Mouse (Mus musculus): ENCODE results near the gene Srpx2. TPM values are rescaled to one million over a fixed set of nuclear protein-coding genes. Genes with fewer than 3 reads are reported as not detected.

Gene Srpx2
- 3.3 and 4.1 TPM in 2 replicates for polyA plus RNA-seq (2016; fragmentation: Nextera tagmentation; extraction: Ambion mirVana)

DNA sequence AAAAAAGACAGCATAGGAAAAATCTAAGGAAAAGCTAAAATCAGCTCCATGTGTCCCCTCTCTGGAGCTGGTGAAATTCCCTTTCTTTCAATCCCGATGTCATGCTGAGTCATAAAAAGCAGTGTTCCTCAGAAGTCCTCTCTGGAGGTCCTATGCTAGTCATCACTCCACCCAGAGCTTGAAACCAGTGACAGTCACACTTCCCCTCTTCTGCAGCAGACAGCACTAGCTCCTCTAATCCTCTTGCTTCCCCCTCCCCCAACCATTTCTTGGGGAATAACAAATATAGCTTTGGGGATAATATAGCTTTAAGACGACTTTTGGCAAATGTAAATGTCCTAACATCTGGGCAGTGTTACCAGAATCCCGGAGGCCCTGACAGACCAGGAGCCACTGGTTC lies at the start of gene Srpx2:
TSS of gene Srpx2 (plus strand) at position 166 of the 400 bp plus-strand sequence.
- Histone ChIP-seq H3K9me3 (replicated peaks) (no peaks in the 10 kb centered on the region), H3K27ac (ENCODE audit: poor library complexity, severe bottlenecking) (peak within 1 kb of the TSS; percentile 27; the same call in 1 of the 2 replicates), H3K4me3 (no peak within 1 kb of the TSS), H3K27me3 (replicated peaks) (no peaks in the 10 kb centered on the region), H3K9ac (no peak within 1 kb of the TSS), H3K4me1 (replicated peaks) (peaks cover 9% of the 10 kb centered on the region; the same call in 1 of the 2 replicates), H3K36me3 (no peaks in the 10 kb centered on the region), H3K4me2 (0 out of 2 replicates have a peak within 1 kb of the TSS, but pooled peaks have one; percentile 16)
- 25% methylated on average over 3 of the region's 3 CpGs for WGBS
- ATAC-seq (ENCODE audit: insufficient number of reproducible peaks, low FRiP score), result no peak

DNA sequence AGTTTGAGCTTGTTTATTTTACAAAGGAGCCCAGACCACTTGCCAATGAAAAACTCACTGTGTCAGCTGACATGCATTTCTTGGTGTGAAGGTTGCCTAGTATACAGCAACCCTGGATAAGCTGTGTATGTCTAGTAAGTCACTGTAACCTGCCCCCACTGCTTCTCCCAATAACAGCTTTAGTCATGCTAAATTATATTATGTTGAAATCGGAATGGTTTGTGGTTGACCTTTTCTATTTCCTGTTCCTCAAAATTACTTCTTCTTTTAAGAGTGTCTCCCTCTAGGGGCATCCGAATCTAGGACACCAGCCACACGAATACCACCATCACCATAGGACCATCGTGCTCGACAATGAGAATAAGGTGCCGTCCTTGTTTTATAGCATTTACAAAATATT lies 38.5 kb upstream of the Srpx2 start:
- H3K4me3 ChIP-seq, result no peak overlapping the region
- no peak overlapping the region for H3K9ac ChIP-seq
- H3K4me2 ChIP-seq, result no peak overlapping the region
- no peaks in the 10 kb centered on the region for H3K36me3 ChIP-seq
- H3K4me1 ChIP-seq (replicated peaks), result no peaks in the 10 kb centered on the region
- H3K9me3 ChIP-seq (replicated peaks), result no peaks in the 10 kb centered on the region
- no peaks in the 10 kb centered on the region for H3K27me3 ChIP-seq (replicated peaks)
- ATAC-seq (ENCODE audit: insufficient number of reproducible peaks, low FRiP score), result no peak
- no peak overlapping the region for H3K27ac ChIP-seq (ENCODE audit: poor library complexity, severe bottlenecking)
- 76% methylated on average over 6 of the region's 6 CpGs for WGBS

DNA sequence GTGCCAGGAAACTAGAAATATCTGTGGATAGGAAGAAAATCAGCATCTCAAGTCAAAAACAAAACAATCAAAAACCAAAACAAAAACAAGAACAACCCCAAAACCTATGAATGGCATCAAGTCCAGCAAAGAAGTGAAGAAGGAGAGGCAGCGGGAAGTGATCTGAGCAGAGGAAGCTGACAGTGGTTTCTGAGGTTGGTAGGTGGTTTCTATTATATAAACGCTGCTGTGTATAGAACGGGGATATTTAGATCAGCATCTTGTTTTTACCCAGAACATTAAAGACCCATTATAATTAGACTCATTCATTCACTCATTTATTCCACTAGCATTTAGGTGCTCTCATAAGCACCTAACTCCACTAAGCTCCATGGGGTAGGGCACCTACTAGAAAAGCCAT lies 20.9 kb upstream of the Srpx2 start:
- H3K27me3 ChIP-seq (replicated peaks), result no peaks in the 10 kb centered on the region
- no peaks in the 10 kb centered on the region for H3K4me1 ChIP-seq (replicated peaks)
- no peak overlapping the region for H3K4me2 ChIP-seq
- H3K27ac ChIP-seq (ENCODE audit: poor library complexity, severe bottlenecking), result no peak overlapping the region
- no peak for ATAC-seq (ENCODE audit: insufficient number of reproducible peaks, low FRiP score)
- peaks cover 12% of the 10 kb centered on the region for H3K36me3 ChIP-seq
- H3K9ac ChIP-seq, result no peak overlapping the region
- no peaks in the 10 kb centered on the region for H3K9me3 ChIP-seq (replicated peaks)
- no peak overlapping the region for H3K4me3 ChIP-seq
- 87% methylated on average over 3 of the region's 3 CpGs for WGBS

DNA sequence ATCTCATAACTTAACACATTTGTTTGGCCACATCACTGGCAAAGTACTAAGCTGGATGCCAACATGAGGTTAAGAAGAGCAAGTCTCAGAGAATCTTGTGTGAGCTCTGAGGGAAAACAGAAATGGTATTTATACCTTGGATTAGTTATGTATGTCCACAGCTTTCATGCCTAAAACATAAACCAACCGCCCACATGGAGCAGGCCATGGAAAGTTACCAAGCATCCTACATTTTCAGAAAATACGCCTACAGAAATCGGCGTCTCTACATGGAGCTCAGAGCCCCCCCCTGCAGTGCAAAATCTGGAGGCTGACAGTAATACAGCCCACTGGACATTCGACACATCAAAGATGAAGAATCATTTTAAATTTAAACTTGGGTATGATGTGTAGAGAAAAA lies 20.1 kb upstream of the Srpx2 start:
- Histone ChIP-seq H3K4me2 (no peak overlapping the region), H3K36me3 (peaks cover 12% of the 10 kb centered on the region), H3K27ac (ENCODE audit: poor library complexity, severe bottlenecking) (no peak overlapping the region), H3K9ac (no peak overlapping the region), H3K9me3 (replicated peaks) (no peaks in the 10 kb centered on the region), H3K4me1 (replicated peaks) (no peaks in the 10 kb centered on the region), H3K27me3 (replicated peaks) (no peaks in the 10 kb centered on the region), H3K4me3 (no peak overlapping the region)
- 86% methylated on average over 5 of the region's 5 CpGs for WGBS
- ATAC-seq (ENCODE audit: insufficient number of reproducible peaks, low FRiP score), result no peak

DNA sequence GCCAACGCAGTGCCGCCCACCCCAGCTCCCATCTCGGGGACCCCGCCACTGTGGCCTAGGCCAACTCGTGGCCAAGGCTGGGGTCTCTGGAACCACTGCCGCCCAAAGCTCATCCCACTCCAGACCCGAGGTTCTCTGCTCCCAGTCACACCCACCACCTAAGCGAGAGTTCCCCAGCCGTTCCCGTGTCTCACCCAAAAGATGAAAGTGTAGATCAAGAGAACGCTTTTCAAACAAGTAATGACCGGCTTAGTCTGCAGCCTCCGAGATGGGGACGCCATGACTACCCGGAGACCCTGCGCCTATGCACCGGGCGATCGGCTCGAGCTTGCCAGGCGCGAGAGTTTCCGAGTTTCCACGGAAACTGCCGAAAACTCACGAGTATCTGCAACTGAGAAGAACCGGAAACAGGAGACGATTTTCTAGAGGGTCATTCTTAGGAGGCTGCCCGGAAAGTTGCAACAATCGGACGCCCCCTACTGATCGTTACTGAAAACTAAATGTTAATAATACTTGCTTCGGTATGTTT lies 10.1 kb upstream of the Srpx2 start, which contains the start of gene Tspan6:
TSS of gene Tspan6 (minus strand) at position 416 of the 529 bp plus-strand sequence.
- Histone ChIP-seq H3K27ac (ENCODE audit: poor library complexity, severe bottlenecking) (peak within 1 kb of the TSS; percentile 64; the same call in 1 of the 2 replicates), H3K27me3 (replicated peaks) (no peaks in the 10 kb centered on the region), H3K4me1 (replicated peaks) (0 out of 2 replicates have a peak, but pooled peaks cover 3% of the 10 kb centered on the region), H3K36me3 (peaks cover 6% of the 10 kb centered on the region; the same call in 1 of the 2 replicates), H3K9ac (peak within 1 kb of the TSS; percentile 85), H3K4me3 (peak within 1 kb of the TSS; percentile 65), H3K9me3 (replicated peaks) (no peaks in the 10 kb centered on the region), H3K4me2 (peak within 1 kb of the TSS; percentile 71)
- WGBS, result 22% methylated on average over 33 of the region's 33 CpGs
- ATAC-seq (ENCODE audit: insufficient number of reproducible peaks, low FRiP score), result peak; percentile 67

DNA sequence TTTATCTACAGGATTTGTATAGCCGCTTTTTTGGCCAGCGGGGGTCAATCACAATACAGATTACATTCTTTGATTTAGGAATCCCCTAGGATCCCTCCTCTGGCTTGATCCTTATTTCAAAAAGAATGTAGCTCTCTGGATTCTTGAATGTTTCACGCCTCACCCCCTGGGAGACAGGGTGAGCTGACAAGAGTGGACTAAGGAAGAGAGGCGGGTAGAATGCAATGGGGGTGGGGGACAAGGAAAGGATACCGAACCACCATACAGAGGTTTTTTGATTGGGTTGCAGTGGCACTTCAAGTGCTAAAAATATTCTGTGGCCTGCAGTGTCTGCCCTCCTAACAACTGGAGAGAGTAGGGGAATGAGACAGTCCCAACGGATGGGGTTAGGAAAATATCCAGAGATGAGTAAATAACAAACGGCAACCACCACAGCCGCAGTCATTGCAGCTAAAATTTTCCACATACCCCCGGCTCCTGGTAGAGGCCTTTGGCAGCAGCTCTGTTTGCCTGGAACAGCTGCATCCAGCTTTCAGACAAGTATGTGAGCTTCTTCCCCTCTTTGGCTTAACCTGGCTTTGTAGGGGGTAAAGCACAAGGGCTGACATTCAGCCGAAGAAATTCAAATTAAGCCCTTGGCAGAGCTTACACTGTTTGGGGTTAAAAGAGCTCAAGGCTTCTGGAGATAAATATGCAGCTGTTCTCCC lies 3.3 kb downstream of the Srpx2 start:
- Histone ChIP-seq H3K9ac (no peak overlapping the region), H3K9me3 (replicated peaks) (no peaks in the 10 kb centered on the region), H3K4me2 (peak overlapping the region; percentile 24), H3K36me3 (no peaks in the 10 kb centered on the region), H3K4me3 (no peak overlapping the region), H3K27me3 (replicated peaks) (no peaks in the 10 kb centered on the region), H3K4me1 (replicated peaks) (peaks cover 18% of the 10 kb centered on the region), H3K27ac (ENCODE audit: poor library complexity, severe bottlenecking) (peak overlapping the region; percentile 68)
- 18% methylated on average over 10 of the region's 10 CpGs for WGBS
- no peak for ATAC-seq (ENCODE audit: insufficient number of reproducible peaks, low FRiP score)

DNA sequence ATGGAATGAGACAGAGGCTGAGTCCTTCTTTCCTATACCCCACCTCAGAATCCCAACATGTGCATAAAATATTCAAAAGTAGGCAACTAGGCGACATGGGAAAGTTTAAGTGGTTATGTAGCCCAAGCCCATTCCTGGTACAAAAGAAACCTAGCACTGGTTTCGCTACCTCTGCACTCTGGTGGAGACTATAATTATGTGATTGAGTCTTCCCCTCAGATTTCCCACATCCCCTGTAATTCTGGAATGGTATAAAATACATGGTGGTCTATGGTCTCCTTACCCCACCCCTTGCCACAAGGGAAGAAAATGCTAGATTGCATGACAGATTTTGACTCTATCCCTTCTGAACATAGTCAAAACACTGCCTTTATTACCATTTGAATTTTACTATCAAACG lies 4.8 kb downstream of the Srpx2 start:
- Histone ChIP-seq H3K4me2 (no peak overlapping the region), H3K4me1 (replicated peaks) (peaks cover 18% of the 10 kb centered on the region), H3K27me3 (replicated peaks) (no peaks in the 10 kb centered on the region), H3K36me3 (no peaks in the 10 kb centered on the region), H3K9me3 (replicated peaks) (no peaks in the 10 kb centered on the region), H3K4me3 (no peak overlapping the region), H3K9ac (no peak overlapping the region), H3K27ac (ENCODE audit: poor library complexity, severe bottlenecking) (no peak overlapping the region)
- 83% methylated on average over 3 of the region's 3 CpGs for WGBS
- no peak for ATAC-seq (ENCODE audit: insufficient number of reproducible peaks, low FRiP score)

DNA sequence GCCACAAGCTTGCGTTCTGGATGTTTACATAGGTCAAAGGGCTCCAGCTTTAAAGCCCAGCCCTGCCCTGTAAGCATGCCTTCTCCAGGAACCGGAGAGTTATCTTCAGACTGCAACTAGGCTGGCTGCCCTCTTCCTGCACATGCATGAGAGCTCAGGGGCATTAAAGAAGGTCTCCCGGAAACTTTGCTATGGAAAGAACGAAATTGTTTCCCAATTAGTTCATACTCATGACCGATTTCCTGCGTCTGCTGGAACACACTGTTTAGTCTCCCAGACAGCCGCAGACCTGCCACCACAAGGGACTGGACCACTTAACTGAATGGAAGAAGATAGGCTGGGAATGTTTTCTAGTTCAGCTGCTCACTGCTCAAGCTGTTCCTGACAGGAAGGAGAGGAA lies 6.0 kb downstream of the Srpx2 start:
- Histone ChIP-seq H3K27ac (ENCODE audit: poor library complexity, severe bottlenecking) (peak overlapping the region; percentile 88), H3K4me1 (replicated peaks) (peaks cover 18% of the 10 kb centered on the region), H3K27me3 (replicated peaks) (no peaks in the 10 kb centered on the region), H3K9ac (no peak overlapping the region), H3K4me3 (no peak overlapping the region), H3K4me2 (peak overlapping the region; percentile 4; the same call in 1 of the 2 replicates), H3K9me3 (replicated peaks) (no peaks in the 10 kb centered on the region), H3K36me3 (no peaks in the 10 kb centered on the region)
- 32% methylated on average over 7 of the region's 7 CpGs for WGBS
- ATAC-seq (ENCODE audit: insufficient number of reproducible peaks, low FRiP score), result peak; percentile 83

DNA sequence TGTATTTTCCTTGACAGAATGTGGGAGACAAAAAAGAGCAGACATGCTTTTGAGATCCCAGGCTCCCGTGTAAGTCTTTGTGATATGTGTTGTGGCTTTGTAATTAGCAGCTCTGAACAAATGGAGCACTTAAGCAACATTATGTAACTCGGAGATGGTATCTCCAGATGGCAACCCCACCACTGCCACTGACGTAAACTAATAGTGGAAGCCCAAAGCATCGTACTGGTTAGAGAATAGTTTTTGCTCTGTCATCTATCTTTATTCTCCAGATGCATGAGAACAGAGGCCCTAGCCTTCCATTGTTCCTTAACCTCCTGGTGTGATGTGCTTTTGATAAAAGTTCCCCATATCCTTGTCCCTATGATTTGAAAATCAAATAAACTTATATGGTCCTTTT lies 13.0 kb downstream of the Srpx2 start:
- no peak for ATAC-seq (ENCODE audit: insufficient number of reproducible peaks, low FRiP score)
- Histone ChIP-seq H3K4me3 (no peak overlapping the region), H3K9ac (no peak overlapping the region), H3K27ac (ENCODE audit: poor library complexity, severe bottlenecking) (no peak overlapping the region), H3K9me3 (replicated peaks) (no peaks in the 10 kb centered on the region), H3K27me3 (replicated peaks) (no peaks in the 10 kb centered on the region), H3K36me3 (no peaks in the 10 kb centered on the region), H3K4me2 (no peak overlapping the region), H3K4me1 (replicated peaks) (no peaks in the 10 kb centered on the region)
- 64% methylated on average over 4 of the region's 4 CpGs for WGBS

DNA sequence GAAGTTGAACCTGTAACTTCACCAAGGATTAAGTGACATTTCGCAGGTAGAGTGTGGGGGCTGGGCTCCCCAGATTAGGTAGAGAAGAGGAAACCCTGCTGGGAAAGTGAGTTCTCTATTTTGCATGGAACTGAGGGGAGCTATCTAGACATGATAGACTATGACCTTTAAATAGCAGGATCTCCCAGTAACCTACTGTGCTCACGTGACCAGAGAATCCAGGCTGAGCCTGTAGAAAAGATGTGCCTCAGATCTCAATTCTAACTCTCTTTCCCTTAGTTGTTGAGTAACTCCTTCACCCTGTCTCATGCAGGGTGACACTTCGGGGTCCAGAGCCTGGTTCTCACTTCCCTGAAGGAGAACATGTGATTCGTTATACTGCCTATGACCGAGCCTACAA lies 18.5 kb downstream of the Srpx2 start:
- Histone ChIP-seq H3K27me3 (replicated peaks) (no peaks in the 10 kb centered on the region), H3K36me3 (no peaks in the 10 kb centered on the region), H3K27ac (ENCODE audit: poor library complexity, severe bottlenecking) (no peak overlapping the region), H3K4me3 (no peak overlapping the region), H3K4me1 (replicated peaks) (no peaks in the 10 kb centered on the region), H3K9ac (no peak overlapping the region), H3K9me3 (replicated peaks) (no peaks in the 10 kb centered on the region), H3K4me2 (no peak overlapping the region)
- 63% methylated on average over 5 of the region's 5 CpGs for WGBS
- no peak for ATAC-seq (ENCODE audit: insufficient number of reproducible peaks, low FRiP score)

DNA sequence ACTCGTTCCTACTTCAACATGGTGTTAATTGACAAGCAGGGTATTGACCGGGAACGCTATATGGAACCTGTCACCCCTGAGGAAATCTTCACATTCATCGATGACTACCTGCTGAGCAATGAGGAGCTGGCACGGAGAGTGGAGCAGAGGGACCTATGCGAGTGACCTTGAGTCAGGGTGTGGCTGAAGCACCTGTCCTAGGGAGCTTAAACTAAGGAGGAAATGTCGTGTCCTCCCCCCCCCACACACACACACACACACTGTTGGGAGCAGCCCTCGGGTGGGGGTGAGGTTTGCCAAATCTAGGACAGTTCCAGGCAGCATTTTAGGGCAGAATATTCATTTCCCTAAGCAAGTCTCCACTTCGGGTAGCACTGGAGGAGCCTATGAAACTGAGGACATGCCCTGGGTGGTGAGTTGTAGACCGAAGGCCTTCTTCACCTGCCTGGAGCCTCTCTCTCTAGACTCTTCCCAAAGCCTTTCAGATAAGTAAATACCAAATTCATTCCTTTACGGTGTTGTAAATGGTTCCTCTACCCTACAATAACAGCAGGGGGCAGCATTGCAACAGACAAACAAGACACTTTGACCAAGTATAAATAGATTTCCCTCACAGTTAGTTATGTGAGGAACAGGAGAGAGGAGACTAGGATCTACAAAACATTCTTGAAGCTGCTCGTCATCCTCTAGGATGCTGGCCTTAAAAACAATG lies 23.2 kb downstream of the Srpx2 start:
- ATAC-seq (ENCODE audit: insufficient number of reproducible peaks, low FRiP score), result no peak

More for the DNA sequence above, 23.2 kb downstream of the Srpx2 start:
- WGBS, result 48% methylated on average over 12 of the region's 12 CpGs
- Histone ChIP-seq H3K4me2 (no peak overlapping the region), H3K27ac (ENCODE audit: poor library complexity, severe bottlenecking) (no peak overlapping the region), H3K4me3 (no peak overlapping the region), H3K27me3 (replicated peaks) (no peaks in the 10 kb centered on the region), H3K9me3 (replicated peaks) (no peaks in the 10 kb centered on the region), H3K36me3 (no peaks in the 10 kb centered on the region), H3K9ac (no peak overlapping the region), H3K4me1 (replicated peaks) (peaks cover 11% of the 10 kb centered on the region)
